Mouse (Mus musculus) frontal cortex, adult (tissue): Measurements from ENCODE around the gene Mid2.
"Not testable (repeated sequence)": the region's sequence is repeated elsewhere in the genome, so short reads cannot be mapped to it uniquely, and the experiment has no call there.

ENCODE experiments used
- ATAC-seq: cut with Nextera tagmentation; 2 replicates; pipeline ENCODE4 v1.9.2; 2017; ENCODE audit warnings: mild to moderate bottlenecking, moderate library complexity, mixed read lengths; ENCODE audit not compliant: low TSS enrichment

Mid2 gene

DNA sequence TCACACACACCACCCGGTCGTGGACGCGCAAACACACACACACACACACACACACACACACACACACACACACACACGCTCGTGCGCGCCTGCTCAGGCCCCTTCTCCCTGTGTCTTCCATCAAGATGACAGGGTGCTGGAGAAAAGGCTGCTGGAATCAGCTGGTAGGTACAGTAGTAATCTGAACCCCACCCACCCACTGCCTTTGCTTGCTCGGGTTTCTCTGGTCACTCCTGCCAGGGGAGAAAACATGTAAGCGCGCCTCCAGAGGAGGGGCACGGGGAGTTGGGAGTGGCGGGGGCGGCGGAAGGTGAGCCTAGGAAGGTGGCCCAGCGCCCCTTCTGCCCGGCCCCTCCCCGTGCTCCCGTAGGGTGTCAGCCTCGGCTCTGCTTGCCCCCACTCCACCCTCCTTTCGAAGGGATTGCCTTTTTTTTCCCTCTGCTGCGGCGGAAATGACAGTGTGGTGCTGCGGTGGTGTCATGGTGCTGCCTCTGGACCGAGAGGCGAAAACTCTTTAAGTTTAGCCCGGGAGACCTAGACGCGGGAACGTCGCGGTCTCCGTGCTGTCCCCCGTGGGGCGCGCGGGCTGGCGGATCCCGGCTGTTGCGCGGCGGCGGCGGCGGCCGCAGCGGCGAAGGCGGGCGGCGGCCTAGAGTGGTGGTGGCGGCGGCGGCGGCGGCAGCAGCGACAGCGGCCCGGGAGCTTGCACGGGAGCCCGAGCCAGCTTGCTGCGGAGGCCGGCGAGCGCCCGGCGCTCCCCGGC, at the start of gene Mid2:
Gene Mid2 (plus strand): TSS at position 121 of the 763 bp plus-strand sequence.
- ATAC-seq, result peak; percentile 69

DNA sequence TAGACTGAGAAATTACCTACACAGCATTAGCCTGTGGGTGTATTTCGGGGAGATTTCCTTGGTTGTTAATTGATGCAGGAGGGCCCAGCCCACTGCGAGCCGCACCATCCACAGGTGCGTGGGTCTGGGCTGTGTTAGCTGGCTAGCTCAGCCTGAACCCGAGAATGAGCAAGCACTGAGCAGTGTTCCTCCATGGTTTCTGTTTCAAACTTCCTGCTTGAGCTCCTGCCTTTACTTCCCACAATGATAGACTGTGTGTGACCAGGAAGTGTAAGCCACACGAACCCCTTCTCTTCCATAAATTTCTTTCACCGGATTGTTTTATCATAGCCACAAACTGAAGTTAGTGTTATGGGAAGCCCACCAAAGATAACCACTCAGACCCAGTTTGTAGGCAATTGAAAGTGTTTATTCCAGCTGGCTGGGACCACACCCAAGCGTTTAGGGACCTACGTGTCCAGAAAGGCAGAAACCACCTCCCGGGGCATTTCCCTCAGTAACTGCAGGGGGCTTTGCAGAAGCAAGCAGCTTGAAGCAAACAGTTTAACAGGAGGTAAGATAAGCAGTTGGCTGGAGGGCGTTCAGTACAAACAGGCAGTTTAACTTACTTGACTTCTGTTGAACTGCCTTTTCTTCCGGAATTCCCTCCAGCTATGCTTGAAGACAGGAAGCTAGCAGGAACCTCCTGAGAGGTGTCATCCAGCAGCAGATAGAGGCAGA, 39.4 kb upstream of the Mid2 start:
- ATAC-seq, result no peak

DNA sequence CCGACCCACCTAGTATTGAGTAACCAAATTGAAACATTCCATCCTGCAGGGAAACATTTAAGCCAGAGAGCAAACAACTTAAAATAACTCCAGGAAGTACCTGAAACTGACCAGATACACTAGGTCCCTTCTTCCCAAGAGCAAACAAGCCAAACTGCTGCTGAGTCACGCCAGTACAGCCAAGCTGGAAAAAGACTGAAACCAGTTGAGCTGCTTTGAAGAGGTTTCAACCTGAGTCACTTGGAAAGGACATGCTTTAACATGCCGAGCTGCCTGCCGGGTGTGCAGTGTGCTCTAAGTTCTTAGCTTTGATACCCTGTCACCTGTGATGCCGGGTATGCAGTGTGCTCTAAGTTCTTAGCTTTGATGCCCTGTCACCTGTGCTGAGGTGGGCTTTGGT, 26.4 kb upstream of the Mid2 start:
- ATAC-seq, result no peak

DNA sequence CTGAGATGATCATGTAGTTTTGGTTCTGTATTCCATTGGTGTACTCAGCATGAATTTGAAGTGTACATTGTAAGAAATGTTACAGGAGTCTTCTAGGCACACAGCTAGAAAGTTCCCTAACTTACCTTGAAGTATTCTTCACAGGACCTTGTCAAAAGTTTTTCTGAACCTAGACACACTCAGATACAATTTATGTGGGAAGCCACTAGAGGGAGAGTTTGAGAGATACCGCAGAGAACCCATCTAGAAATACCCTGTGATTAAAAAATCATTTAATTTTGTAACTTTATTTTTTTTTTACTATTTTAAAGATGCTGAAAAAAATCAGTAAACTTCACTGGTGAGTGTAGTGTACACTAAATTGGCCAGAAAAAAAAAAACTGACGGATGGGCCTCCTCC, 24.8 kb upstream of the Mid2 start:
- ATAC-seq, result no peak

DNA sequence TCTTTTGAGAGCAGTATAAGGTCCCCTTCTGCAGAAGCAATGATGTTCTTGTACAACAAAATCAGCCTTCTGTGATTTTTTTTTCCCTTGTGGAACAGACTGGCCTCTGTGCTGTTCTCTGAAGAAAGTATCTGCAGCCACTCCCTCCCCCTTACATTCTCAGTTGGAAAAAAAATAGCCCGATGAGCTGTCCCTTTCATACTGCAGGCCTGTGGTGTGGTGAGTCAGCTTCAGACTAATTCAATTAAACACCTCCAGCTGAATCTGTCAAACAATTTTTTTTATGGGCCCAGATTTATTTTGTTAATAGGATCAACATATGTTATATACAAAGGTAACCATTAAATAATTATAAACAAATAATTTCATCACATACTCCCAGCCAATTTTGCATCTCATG, 3.7 kb upstream of the Mid2 start:
- no peak for ATAC-seq

DNA sequence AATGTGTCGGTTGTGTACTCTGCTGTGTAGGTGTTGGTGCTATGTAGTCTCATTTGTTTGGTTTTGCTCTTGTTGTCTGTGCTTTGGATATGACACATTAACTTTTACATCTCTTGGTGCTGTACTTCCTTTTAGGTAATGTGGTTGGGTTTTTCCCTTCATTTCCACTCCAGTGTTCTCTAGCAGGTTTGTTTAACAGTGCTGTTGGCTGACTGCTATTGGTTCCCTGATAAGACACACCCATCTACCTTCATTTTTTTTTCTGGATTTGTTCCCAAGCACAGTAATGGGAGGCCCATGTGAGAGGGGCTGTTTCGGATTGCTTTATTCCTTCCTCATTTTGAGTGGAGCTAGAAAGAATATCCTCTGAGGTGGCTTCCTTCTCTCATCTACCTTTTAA, 883 bp upstream of the Mid2 start:
- no peak for ATAC-seq

DNA sequence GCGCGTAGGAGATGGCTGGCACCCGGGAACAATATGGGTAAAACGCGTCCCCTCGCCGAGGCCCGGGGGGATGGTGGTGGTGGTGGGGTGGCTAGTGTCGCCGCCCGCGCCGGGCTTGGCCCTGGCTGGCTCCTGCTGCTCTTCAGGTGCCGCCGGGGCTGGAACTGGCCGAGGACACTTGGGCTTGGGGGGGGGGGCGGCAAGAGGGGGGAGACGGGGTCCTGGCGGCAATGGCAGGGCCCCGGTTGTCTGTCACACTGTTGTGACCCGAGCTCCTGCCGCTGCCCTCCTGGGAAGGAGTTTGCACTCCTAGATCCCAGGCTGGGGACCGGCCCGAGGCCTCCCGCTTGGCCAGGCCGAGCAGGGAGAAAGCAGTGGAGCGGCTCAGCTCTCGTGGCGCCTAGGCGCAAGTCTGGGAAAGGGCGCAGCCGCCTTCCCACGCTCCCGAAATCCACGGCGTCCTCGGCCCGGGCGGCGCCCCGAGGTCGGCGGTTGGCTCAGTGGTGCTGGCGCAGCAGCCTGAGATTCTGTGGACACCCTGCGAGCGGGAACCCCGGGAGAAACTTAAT, 927 bp downstream of the Mid2 start:
- peak; percentile 75 for ATAC-seq

DNA sequence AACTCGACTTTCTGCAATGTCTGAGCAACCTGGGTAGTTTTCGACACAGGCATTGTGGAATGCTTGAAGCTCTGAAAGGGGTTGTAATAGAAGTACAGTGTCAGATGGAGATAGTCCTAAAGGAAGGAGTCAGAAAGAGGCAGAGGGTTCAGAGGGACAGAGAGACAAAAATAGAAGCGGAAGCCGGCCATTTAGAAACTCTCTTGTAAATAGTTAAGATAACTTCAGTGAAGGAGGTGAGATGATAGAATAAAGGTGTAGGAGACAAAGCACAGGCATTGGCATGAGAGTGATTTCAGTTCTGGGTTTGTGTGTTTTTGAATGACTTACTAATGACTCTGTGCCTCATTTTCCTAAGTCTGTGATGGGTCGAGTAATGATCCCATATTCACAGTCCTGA, 11.0 kb downstream of the Mid2 start:
- no peak for ATAC-seq

DNA sequence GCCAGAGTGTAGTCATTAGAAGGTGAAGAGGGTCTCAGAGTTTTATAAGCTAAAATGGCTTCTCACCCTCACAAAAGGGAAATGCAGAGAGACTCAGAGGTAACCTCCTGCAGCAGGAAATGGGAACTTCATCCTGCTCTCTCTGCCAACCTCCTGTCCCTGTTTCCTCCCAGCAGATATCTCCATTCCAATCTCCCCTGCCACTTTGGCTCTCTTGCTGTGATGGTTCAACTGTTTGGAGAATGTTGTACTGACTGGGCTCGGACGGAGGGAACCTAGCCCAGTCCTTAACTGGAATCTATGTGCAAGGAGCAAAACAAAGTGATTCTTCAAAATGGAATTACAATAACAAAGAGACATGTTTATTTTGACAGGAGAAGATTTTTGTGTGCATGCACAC, 23.9 kb downstream of the Mid2 start:
- ATAC-seq, result no peak

DNA sequence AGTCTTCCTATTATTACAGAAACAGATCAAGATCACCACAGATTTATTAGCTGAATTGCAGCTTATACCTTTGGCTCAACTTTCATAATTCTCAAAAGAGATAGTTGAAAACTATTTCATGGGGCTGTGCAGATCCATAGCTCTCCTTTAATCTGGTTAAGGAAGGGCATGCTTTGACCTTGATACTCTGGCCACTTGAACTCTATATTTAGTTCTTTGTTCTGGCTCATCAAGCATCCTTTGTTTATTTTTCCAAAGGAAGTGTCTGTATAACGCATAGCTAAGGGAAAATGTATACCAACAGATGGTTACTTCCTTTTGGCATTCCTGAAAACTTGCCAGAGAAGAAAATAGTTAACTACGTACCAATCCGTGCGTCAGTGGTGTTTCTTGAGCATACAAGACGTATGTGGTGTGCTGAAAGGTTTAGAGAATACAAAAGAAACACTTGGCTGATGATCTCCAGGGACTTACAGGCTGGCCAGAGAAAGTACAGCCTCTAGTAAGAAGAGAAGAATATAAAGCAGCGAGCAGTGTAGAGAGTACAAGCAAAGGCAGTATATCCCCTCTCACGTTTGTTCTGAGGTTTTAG, 33.6 kb downstream of the Mid2 start:
- ATAC-seq, result not testable (repeated sequence)

DNA sequence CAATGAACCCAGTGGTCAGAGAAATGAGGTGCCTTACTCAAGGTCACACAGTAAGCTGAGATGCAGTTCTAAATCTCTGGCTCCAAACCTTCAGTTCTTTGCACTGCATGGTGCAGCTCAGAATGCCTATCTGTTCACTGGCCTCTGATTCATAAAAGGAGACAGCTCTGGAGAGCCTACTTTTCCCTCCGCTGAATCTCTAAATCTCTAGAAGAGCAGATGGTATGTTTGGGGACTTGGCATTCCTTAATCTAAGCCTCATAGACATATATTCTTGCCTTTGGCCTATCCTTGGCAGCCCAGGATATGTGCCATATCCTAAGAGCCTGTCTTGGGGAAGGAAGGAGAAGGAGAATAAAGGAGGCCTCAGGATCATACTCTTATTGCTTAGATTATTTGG, 38.8 kb downstream of the Mid2 start:
- peak; percentile 94 for ATAC-seq

DNA sequence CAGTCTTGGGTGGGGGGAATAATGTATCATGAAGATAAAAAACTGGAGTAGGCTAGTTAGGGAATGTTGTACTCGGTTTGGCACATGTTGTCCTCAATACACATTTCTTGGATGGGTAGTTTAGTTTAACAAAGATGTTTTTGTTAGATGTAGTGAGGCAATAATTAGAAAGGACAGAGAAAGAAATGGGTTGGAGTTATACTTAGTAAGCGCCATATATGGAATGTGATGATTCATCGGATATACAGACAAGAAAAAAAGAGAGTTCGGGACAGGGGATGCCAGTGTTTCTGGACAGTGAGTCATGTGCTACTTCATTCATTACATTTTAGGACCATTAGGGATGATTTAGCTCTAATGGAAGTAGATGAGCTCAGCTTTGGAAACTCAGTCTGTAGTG, 41.7 kb downstream of the Mid2 start:
- peak; percentile 63 for ATAC-seq

DNA sequence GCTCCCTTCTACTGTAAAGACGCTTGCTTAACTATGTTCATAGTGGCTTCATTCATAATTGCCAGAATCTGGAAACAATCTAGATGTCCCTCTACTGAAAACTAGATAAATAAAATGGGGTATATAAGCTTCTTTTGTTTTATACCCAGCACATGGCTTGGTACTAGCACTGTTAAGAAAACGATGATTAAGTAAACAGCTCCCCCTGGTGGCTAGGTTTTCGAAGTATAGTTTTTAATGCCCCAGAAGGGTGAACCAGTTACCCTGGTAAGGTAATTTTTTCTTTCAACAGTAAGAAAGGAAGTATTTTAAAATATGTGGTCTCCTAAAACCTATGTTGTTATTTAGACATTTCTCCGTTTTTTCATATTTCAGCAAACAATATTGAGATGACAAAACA, 58.0 kb downstream of the Mid2 start:
- no peak for ATAC-seq

DNA sequence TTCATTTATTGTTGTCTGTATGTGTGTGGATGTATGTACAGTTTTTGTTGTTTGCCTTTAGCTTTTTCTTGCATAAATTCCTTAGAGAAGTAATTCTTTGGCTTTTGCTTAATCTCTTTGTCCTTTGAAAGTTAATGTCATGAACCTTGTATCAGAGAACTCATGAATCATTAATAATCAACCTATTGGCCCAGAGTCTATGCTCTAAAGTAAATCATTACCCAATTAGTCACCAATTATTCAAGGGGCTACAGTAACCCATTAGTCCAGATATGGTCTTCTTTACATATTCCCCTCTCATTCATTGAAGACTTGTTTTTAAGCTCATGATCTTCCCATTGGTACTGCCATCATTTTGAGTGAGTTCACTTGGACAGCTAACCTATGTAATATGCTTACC, 74.6 kb downstream of the Mid2 start:
- ATAC-seq, result no peak

DNA sequence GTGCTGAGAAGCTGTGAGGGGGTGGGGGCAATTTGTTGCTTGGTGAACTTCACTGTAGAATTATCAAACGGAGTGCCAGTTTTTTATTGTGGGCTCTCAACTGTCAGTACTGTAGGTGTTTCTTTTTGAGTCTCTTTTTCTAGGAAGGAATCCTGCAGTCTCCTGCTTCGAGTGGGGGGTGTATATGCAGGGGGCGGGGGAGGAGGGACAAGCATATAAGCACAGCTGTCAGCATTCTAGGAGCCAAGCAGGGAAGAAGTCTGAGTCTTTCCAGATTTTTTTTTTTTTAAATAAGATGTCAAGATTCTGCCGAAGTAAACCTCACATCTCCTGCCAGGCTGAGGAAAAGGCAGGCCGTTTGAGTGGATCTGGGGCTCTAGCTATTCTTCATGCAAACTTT, 78.8 kb downstream of the Mid2 start:
- peak; percentile 93 for ATAC-seq

DNA sequence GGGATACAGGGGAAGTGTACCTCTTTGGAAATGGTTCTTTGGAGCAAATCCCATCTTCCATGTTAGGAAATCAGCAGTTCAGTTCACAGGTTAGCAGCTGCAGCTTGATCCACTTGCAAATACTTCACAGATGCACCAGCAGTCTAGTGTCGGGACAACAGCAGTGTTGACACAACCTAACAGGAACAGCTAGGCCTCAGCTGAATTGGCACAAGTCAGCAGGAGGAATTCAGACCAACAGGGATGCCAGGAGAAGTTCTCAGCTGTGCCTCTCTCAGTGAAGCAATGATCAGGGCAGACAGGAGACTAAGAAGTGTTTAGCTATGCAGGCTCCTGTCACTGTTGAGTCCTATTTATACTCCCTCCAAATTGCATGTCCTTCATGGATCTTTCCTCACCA, 105.4 kb downstream of the Mid2 start:
- no peak for ATAC-seq

DNA sequence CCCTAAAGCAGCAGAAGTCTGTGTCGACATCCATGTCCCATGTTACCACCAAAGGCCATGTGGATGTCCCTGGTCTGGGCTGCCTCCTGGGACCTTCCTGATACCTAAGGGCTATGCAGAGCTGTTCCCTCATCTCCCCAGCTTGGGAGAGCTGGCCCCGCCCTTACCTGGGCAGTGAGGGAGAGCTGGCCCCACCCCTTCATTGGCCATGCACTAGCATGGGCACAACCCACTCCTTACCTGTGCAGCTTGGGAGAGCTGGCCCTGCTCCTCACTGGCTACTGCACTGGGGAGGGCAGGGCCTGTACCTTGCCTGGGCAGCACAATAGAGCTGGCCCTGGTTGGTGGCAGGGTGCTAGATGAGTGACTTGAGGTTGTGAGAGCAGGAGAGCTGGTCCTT, 140.9 kb downstream of the Mid2 start:
- no peak for ATAC-seq

DNA sequence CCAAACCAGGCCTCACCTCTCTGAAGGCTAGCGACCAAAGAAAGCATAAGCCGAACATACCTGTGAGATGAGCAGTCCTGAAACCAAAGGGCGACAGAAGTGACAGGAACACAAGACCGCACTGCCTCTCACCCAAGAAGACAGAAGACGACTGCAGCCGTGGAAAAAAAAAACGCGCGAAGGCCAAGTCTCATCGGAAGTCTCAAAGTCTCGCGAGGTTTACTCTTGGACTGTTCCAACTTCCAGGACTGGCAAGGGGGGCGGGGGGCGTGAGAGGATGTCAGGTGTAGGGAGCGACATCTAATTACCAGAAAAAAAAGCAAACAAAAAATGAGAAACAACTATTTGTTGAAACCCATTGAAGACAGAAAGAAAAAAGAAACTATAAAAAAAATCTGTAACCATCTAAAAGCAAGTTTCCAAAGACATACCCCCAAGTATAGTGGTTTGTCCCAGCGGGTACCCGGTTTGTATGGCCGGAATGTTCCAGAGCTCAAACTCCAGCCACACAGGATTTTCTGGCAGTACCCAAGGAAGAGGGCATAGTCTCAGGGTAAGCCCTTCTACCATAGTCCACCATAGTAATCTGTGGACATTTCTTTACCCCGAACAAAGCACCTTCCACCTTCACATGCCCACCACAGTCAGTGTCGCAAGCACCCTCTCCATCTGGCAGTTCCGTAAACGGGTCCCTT, 149.1 kb downstream of the Mid2 start, which contains the start of gene Tex13b:
Gene Tex13b (minus strand): TSS at position 122 of the 695 bp plus-strand sequence.
- ATAC-seq, result no peak
